Mouse (Mus musculus) forebrain, embryonic 16.5 days (tissue): ENCODE data around the gene Zfp831. TPM values are rescaled to one million over a fixed set of nuclear protein-coding genes. Genes with fewer than 3 reads are reported as not detected.

Experiments
- ATAC-seq: fragments of 200-750 bp; cut with Nextera tagmentation; 2 replicates; pipeline ENCODE4 v1.8.0; 2017; ENCODE audit warnings: mild to moderate bottlenecking, moderate library complexity
- H3K27ac ChIP-seq: fragments of 300-500 bp; sonication (generic); 2 replicates; pipeline ENCODE4 v1.5.1; 2014; ENCODE audit warnings: low read length, control low read depth
- H3K27me3 ChIP-seq: fragments of 300-500 bp; sonication (generic); replicated peaks from 2 replicates; pipeline ENCODE4 v1.6.1; 2014; ENCODE audit warnings: low read length; ENCODE audit not compliant: control insufficient read depth, insufficient read depth
- H3K36me3 ChIP-seq: fragments of 300-500 bp; sonication (generic); 2 replicates; pipeline ENCODE4 v1.6.1; 2014; ENCODE audit not compliant: control insufficient read depth, insufficient read depth
- H3K4me1 ChIP-seq: fragments of 300-500 bp; sonication (generic); replicated peaks from 2 replicates; pipeline ENCODE4 v1.6.1; 2014; ENCODE audit warnings: low read length; ENCODE audit not compliant: control insufficient read depth, insufficient read depth
- H3K4me2 ChIP-seq: fragments of 300-500 bp; sonication (generic); 2 replicates; pipeline ENCODE4 v1.6.1; 2014; ENCODE audit warnings: mild to moderate bottlenecking, low read length, control low read depth
- H3K4me3 ChIP-seq: fragments of 300-500 bp; sonication (generic); replicated peaks from 2 replicates; pipeline ENCODE4 v1.5.1; 2014; ENCODE audit warnings: mild to moderate bottlenecking, low read length, control low read depth
- H3K9ac ChIP-seq: fragments of 300-500 bp; sonication (generic); replicated peaks from 2 replicates; pipeline ENCODE4 v1.6.1; 2014; ENCODE audit warnings: low read depth, low read length, control low read depth
- H3K9me3 ChIP-seq: fragments of 300-500 bp; sonication (generic); 2 replicates; pipeline ENCODE4 v1.6.1; 2016; ENCODE audit warnings: low read length; ENCODE audit not compliant: control insufficient read depth
- WGBS: fragments of 180-500 bp; shearing (Covaris S2); extraction: QIAGEN DNeasy Blood & Tissue Kit; methylation state at CpG from one replicate; pipeline ENCODE4 v1.1.7; 2014; 5-methylcytosine and 5-hydroxymethylcytosine counted together
- polyA plus RNA-seq: library from polyadenylated mRNA; unstranded; fragments of >200 nt; fragmentation: Nextera tagmentation; extraction: Ambion mirVana; gene quantifications from 2 replicates; pipeline ENCODE4 v1.2.1, GENCODE M21; 2015

The Zfp831 gene
- polyA plus RNA-seq, 1 experiment from 2014 or later = not detected

GRCm38 (mm10) chr2:174605020-174605419 is 38.3 kb upstream of the Zfp831 start:
- no peak overlapping the region for H3K9ac ChIP-seq
- H3K9me3 ChIP-seq = no peaks in the 10 kb centered on the region
- H3K27me3 ChIP-seq = no peaks in the 10 kb centered on the region
- H3K4me3 ChIP-seq = no peak overlapping the region
- 100% methylated on average over 1 of the region's 1 CpGs for WGBS
- no peak for ATAC-seq
- no peak overlapping the region for H3K4me2 ChIP-seq
- 0 out of 2 replicates have a peak, but pooled peaks cover under 1% of the 10 kb centered on the region for H3K4me1 ChIP-seq
- no peaks in the 10 kb centered on the region for H3K36me3 ChIP-seq
- no peak overlapping the region for H3K27ac ChIP-seq

DNA sequence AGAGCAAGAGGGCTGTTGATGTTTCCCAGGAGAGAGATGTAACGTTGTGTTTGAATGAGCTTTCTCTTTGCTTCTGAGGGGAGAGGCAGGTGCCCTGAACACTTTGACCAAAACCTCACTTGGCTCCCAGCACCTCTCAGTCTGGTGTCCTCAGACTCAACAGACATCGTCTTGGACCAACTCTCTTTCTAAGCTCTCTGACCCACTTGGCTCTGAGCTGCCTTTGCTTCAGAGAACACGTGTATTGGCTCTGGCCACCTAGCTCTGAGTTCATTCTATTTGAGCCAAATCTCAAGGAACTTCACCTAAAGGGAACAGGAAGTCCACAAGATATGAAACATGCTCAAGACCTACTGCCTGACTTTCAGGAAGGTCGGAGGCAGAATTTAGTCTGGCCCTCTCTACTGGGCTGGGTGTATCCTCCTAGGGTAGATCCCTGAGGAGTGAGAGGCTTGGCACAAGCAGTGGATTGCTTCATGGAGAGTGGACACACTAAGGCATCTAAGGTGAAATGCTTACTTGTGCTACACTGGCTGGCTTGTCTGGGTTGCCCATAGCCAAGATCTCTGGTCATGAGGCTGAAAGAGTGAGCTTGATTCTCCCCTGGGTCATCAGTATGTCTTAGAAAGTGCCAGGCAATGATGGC is 37.8 kb upstream of the Zfp831 start:
- H3K4me2 ChIP-seq = no peak overlapping the region
- H3K9ac ChIP-seq = no peak overlapping the region
- ATAC-seq = no peak
- H3K27me3 ChIP-seq = no peaks in the 10 kb centered on the region
- 89% methylated on average over 4 of the region's 4 CpGs for WGBS
- H3K4me3 ChIP-seq = no peak overlapping the region
- no peak overlapping the region for H3K27ac ChIP-seq
- no peaks in the 10 kb centered on the region for H3K9me3 ChIP-seq
- H3K4me1 ChIP-seq = no peaks in the 10 kb centered on the region
- no peaks in the 10 kb centered on the region for H3K36me3 ChIP-seq

GRCm38 (mm10) chr2:174606376-174606775 is 37.0 kb upstream of the Zfp831 start:
- ATAC-seq = no peak
- Histone ChIP-seq H3K9me3 (no peaks in the 10 kb centered on the region), H3K36me3 (no peaks in the 10 kb centered on the region), H3K4me2 (no peak overlapping the region), H3K27ac (no peak overlapping the region), H3K4me1 (no peaks in the 10 kb centered on the region), H3K27me3 (no peaks in the 10 kb centered on the region), H3K9ac (no peak overlapping the region), H3K4me3 (no peak overlapping the region)
- WGBS = 66% methylated on average over 5 of the region's 5 CpGs

- Histone ChIP-seq H3K9me3 (no peaks in the 10 kb centered on the region), H3K27me3 (no peaks in the 10 kb centered on the region), H3K27ac (no peak overlapping the region), H3K9ac (no peak overlapping the region), H3K36me3 (no peaks in the 10 kb centered on the region), H3K4me1 (no peaks in the 10 kb centered on the region), H3K4me3 (no peak overlapping the region), H3K4me2 (no peak overlapping the region)
- no peak for ATAC-seq
- WGBS = 89% methylated on average over 5 of the region's 5 CpGs
These were observed 33.4 kb upstream of the Zfp831 start for GRCm38 (mm10) chr2:174609892-174610291.

- no peak overlapping the region for H3K9ac ChIP-seq
- no peak overlapping the region for H3K4me3 ChIP-seq
- H3K27ac ChIP-seq = no peak overlapping the region
- H3K27me3 ChIP-seq = no peaks in the 10 kb centered on the region
- 82% methylated on average over 2 of the region's 2 CpGs for WGBS
- no peak for ATAC-seq
- H3K9me3 ChIP-seq = no peaks in the 10 kb centered on the region
- H3K4me1 ChIP-seq = no peaks in the 10 kb centered on the region
- no peaks in the 10 kb centered on the region for H3K36me3 ChIP-seq
- H3K4me2 ChIP-seq = no peak overlapping the region
These were observed 30.8 kb upstream of the Zfp831 start for GRCm38 (mm10) chr2:174612386-174613063.

DNA sequence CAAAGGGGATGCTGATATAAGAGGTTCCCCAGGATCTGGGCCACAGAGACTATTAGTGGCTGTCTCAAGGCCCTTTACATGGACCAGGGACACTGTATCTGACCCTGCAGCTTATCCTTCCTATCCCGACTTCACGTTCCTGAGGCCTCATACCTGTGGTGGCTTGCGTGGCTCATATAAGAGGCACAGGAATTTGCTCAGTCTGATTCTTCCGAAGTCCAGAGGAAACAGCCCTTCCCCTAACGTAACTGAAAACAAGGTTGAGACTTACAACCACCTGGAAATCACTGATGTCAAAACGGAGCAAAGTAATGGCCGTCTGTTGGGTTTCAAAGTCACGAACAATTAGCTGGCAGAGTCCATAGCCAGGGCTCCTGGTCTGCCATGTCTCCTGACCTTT is 30.1 kb upstream of the Zfp831 start:
- Histone ChIP-seq H3K4me1 (no peaks in the 10 kb centered on the region), H3K27ac (no peak overlapping the region), H3K36me3 (no peaks in the 10 kb centered on the region), H3K4me3 (no peak overlapping the region), H3K9me3 (no peaks in the 10 kb centered on the region), H3K4me2 (no peak overlapping the region), H3K27me3 (no peaks in the 10 kb centered on the region), H3K9ac (no peak overlapping the region)
- WGBS = 93% methylated on average over 8 of the region's 8 CpGs
- no peak for ATAC-seq

DNA sequence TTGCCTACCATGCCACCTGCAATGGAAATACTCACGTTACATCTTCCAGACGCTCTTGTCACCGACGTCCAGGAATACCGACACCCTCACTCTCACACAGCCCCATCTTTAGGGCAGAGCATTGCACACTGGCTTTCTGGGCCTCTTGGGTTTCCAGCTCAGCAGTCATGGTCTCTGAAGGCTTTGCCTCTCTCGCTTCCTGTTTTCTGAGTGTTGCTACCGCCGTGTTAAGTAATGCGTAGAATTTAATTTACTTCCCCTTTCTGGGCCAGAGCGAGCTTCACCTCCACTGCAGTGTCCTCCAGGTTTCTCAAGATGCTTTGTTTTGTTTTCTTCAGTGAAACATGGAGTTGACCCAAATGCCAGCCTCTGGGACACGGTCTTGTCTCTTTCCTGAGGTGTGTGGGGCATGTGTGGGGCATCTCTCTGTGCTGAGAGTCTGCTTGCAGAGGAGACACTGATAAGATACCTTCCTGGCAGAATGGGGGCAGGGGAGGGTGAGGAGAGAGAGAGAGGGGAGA is 29.4 kb upstream of the Zfp831 start:
- Histone ChIP-seq H3K9me3 (no peaks in the 10 kb centered on the region), H3K4me1 (no peaks in the 10 kb centered on the region), H3K27me3 (no peaks in the 10 kb centered on the region), H3K4me2 (no peak overlapping the region), H3K36me3 (no peaks in the 10 kb centered on the region), H3K4me3 (no peak overlapping the region), H3K27ac (no peak overlapping the region), H3K9ac (no peak overlapping the region)
- 82% methylated on average over 11 of the region's 11 CpGs for WGBS
- ATAC-seq = no peak

DNA sequence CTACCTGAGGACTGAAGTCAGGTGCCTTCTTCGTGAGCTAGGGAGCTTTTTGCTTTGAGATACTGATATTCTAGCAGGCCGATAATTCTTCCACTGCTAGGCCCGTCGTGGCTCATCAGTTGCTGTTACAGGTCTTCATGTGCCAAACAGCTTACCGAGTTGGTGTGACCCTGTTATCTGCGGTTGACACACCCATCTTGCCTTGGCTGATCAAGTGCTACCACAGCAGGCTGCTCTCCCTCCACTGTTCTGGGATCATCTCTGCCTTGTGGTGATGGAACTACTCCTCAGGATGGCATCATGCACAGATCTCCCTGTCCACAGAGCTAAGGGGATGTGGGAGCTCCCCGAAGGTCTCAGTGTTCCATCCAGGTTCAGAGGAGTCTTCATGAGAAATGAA is 21.5 kb upstream of the Zfp831 start:
- Histone ChIP-seq H3K27ac (no peak overlapping the region), H3K36me3 (no peaks in the 10 kb centered on the region), H3K9me3 (no peaks in the 10 kb centered on the region), H3K4me2 (no peak overlapping the region), H3K27me3 (no peaks in the 10 kb centered on the region), H3K9ac (no peak overlapping the region), H3K4me3 (no peak overlapping the region), H3K4me1 (no peaks in the 10 kb centered on the region)
- ATAC-seq = no peak
- WGBS = 93% methylated on average over 7 of the region's 7 CpGs

DNA sequence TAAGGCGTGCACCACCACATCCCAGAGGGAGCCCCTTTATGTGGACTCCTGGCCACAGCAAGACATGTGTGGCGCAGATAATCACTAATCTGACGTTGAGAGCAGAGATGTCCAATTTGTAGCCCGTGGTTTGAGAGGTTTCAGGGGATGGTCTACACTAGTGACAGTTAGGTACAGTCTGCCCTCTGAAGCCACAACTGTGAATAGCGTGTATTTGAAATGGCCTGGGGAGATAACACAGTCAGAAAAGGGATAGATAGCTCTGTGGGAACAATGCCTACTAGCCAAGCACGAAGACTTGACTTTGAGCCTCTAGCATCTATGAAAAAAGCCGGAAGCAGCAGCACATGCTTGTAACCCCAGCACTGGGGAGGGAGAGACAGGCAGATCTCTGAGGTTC is 18.9 kb upstream of the Zfp831 start:
- Histone ChIP-seq H3K27me3 (no peaks in the 10 kb centered on the region), H3K9me3 (no peaks in the 10 kb centered on the region), H3K36me3 (no peaks in the 10 kb centered on the region), H3K4me1 (no peaks in the 10 kb centered on the region), H3K4me2 (no peak overlapping the region), H3K9ac (no peak overlapping the region), H3K4me3 (no peak overlapping the region), H3K27ac (no peak overlapping the region)
- ATAC-seq = no peak
- 88% methylated on average over 7 of the region's 7 CpGs for WGBS
